Mouse (Mus musculus): ENCODE results near the gene Stx5a. TPM values are rescaled to one million over a fixed set of nuclear protein-coding genes. Genes with fewer than 3 reads are reported as not detected.
"Not testable (repeated sequence)": the region's sequence is repeated elsewhere in the genome, so short reads cannot be mapped to it uniquely, and the experiment has no call there.

Gene Stx5a
- total RNA-seq, 2 experiments from 2014 or later = 28.1 to 29.8 TPM

GRCm38 (mm10) chr19:8715868-8716766 lies 25.1 kb upstream of the Stx5a start:
- intact Hi-C loops (cut with DNase I) = loop anchor here (5.0 kb wide), 1 partner anchor 391 kb away; no protein-coding TSS in a partner anchor
- no peak for DNase-seq

GRCm38 (mm10) chr19:8716767-8717475 lies 24.3 kb upstream of the Stx5a start:
- intact Hi-C loops (cut with DNase I) = loop anchor here (5.0 kb wide), 1 partner anchor 390 kb away; no protein-coding TSS in a partner anchor

GRCm38 (mm10) chr19:8718357-8718756 lies 22.9 kb upstream of the Stx5a start:
- DNase-seq = peak; percentile 63 to 66
- intact Hi-C loops (cut with DNase I) = loop anchor here (5.0 kb wide), 1 partner anchor 389 kb away; no protein-coding TSS in a partner anchor

More at GRCm38 (mm10) chr19:8716767-8717475, 24.3 kb upstream of the Stx5a start:
- no peak for DNase-seq

- intact Hi-C loops (cut with DNase I) = loop anchor here (5.0 kb wide), 1 partner anchor 388 kb away; no protein-coding TSS in a partner anchor
- not testable (repeated sequence) for DNase-seq
These were observed 22.2 kb upstream of the Stx5a start for GRCm38 (mm10) chr19:8719037-8719436.

GRCm38 (mm10) chr19:8721378-8721777 lies 19.8 kb upstream of the Stx5a start:
- DNase-seq = no peak
- intact Hi-C loops (cut with DNase I) = loop anchor here (5.0 kb wide), 1 partner anchor 101 kb away; the partner anchor contains the start of gene Hnrnpul2

- no peak for DNase-seq
- intact Hi-C loops (cut with DNase I) = loop anchor here (5.0 kb wide), 1 partner anchor 100 kb away; the partner anchor contains the start of gene Hnrnpul2
These were observed 19.2 kb upstream of the Stx5a start for GRCm38 (mm10) chr19:8722021-8722420.

GRCm38 (mm10) chr19:8722559-8722906 lies 18.7 kb upstream of the Stx5a start:
- no peak for DNase-seq
- intact Hi-C loops (cut with DNase I) = loop anchor here (5.0 kb wide), 1 partner anchor 100 kb away; the partner anchor contains the start of gene Hnrnpul2

- DNase-seq = peak; percentile 94 to 95
- intact Hi-C loops (cut with DNase I) = loop anchor here (5.0 kb wide), 1 partner anchor 99 kb away; the partner anchor contains the start of gene Hnrnpul2
These were observed 18.2 kb upstream of the Stx5a start, which contains the start of gene Slc3a2 for GRCm38 (mm10) chr19:8722907-8723573. Gene Slc3a2, minus strand, starts transcription at chr19:8723369.

GRCm38 (mm10) chr19:8723574-8724346 lies 17.5 kb upstream of the Stx5a start:
- no peak for DNase-seq
- intact Hi-C loops (cut with DNase I) = loop anchor here (5.0 kb wide), 1 partner anchor 99 kb away; the partner anchor contains the start of gene Hnrnpul2

GRCm38 (mm10) chr19:8724392-8724791 lies 16.8 kb upstream of the Stx5a start:
- DNase-seq = no peak
- intact Hi-C loops (cut with DNase I) = loop anchor here (5.0 kb wide), 1 partner anchor 98 kb away; the partner anchor contains the start of gene Hnrnpul2

GRCm38 (mm10) chr19:8725081-8725613 lies 16.1 kb upstream of the Stx5a start:
- intact Hi-C loops (cut with DNase I) = no loop called here
- no peak for DNase-seq

- no peak for DNase-seq
- intact Hi-C loops (cut with DNase I) = no loop called here
These were observed 14.4 kb upstream of the Stx5a start for GRCm38 (mm10) chr19:8726609-8727390.

- intact Hi-C loops (cut with DNase I) = no loop called here
- DNase-seq = no peak
These were observed 13.6 kb upstream of the Stx5a start for GRCm38 (mm10) chr19:8727495-8728114.

- intact Hi-C loops (cut with DNase I); DNase-seq: not testable (repeated sequence)
These were observed 12.7 kb upstream of the Stx5a start for GRCm38 (mm10) chr19:8728335-8729099.

- intact Hi-C loops (cut with DNase I) = no loop called here
- no peak for DNase-seq
These were observed 6.9 kb upstream of the Stx5a start for GRCm38 (mm10) chr19:8734334-8734733.

GRCm38 (mm10) chr19:8735389-8736159 lies 5.6 kb upstream of the Stx5a start, which contains the start of gene Wdr74:
Gene Wdr74, plus strand, starts transcription at chr19:8735827.
- DNase-seq = peak; percentile 92 to 95
- intact Hi-C loops (cut with DNase I) = no loop called here

GRCm38 (mm10) chr19:8736160-8736467 lies 5.1 kb upstream of the Stx5a start:
- intact Hi-C loops (cut with DNase I) = no loop called here
- DNase-seq = no peak

Data from heart, postnatal 36 days (tissue).